Mouse (Mus musculus): ENCODE data around the gene Layn.

DNA sequence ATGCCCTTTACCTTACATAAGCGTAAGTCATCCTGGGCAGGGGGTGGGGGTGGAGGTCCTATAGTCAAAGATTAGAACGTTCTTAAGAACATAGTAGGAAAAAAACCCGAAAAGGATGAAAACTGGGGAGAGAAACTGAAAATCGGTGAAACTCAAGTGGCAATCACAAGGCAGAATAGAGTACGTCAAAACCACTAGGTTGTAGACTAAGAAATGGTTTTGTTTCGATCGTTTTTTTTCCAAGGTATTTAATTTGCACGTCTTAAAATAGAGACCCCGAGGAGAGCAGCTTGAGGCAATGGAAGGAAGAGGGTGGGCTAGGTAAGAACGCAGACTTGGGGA, 69.2 kb downstream of the Layn start:
- TF ChIP-seq CTCF (IDR thresholded peaks at IDR 0.05) (no peak), EP300 (IDR thresholded peaks at IDR 0.05) (no peak)

Measured in lung, postnatal 0 days (tissue).